Mouse (Mus musculus): ENCODE measurements around the gene Jund. TPM values are rescaled to one million over a fixed set of nuclear protein-coding genes. Genes with fewer than 3 reads are reported as not detected.

Jund gene
- total and polyA plus RNA-seq, 2 experiments from 2014 or later: 99.3 to 470 TPM

- H3K4me3 ChIP-seq (ENCODE audit: low read depth, low read length): peak within 1 kb of the TSS; percentile 64
- peak within 1 kb of the TSS; percentile 75 for H3K9ac ChIP-seq (replicated peaks; ENCODE audit: low read length, poor library complexity, severe bottlenecking)
- H3K9me3 ChIP-seq (ENCODE audit: low read length): no peaks in the 10 kb centered on the region
- WGBS: 5% methylated on average over 14 of the region's 14 CpGs
- H3K27me3 ChIP-seq (ENCODE audit: insufficient read depth, low read length): no peaks in the 10 kb centered on the region
- peak; percentile 55; the same call in 1 of the 2 replicates for ATAC-seq (ENCODE audit: low FRiP score)
- H3K27ac ChIP-seq (ENCODE audit: low read depth, low read length): peak within 1 kb of the TSS; percentile 44; the same call in 1 of the 2 replicates
- no peak for TF ChIP-seq CTCF (IDR thresholded peaks at IDR 0.05)
- H3K4me2 ChIP-seq (ENCODE audit: low read depth, low read length, poor library complexity, severe bottlenecking): peak within 1 kb of the TSS; percentile 92
- peak; percentile 33 for DNase-seq (ENCODE audit: low spot score)
- peaks cover 6% of the 10 kb centered on the region; the same call in 1 of the 2 replicates for H3K36me3 ChIP-seq (ENCODE audit: insufficient read depth, low read length)
- peaks cover 4% of the 10 kb centered on the region; the same call in 1 of the 2 replicates for H3K4me1 ChIP-seq (ENCODE audit: insufficient read depth, low read length)
Observed at GRCm38 (mm10) chr8:70660273-70660725, 38.5 kb upstream of the Jund start, which contains the start of gene Pgpep1. Gene Pgpep1, minus strand, starts transcription at chr8:70660388.

- ATAC-seq (ENCODE audit: low FRiP score): no peak
- no peak overlapping the region for H3K4me2 ChIP-seq (ENCODE audit: low read depth, low read length, poor library complexity, severe bottlenecking)
- no peak for TF ChIP-seq CTCF (IDR thresholded peaks at IDR 0.05)
- H3K36me3 ChIP-seq (ENCODE audit: insufficient read depth, low read length): no peaks in the 10 kb centered on the region
- H3K4me3 ChIP-seq (ENCODE audit: low read depth, low read length): no peak overlapping the region
- no peaks in the 10 kb centered on the region for H3K9me3 ChIP-seq (ENCODE audit: low read length)
- H3K27me3 ChIP-seq (ENCODE audit: insufficient read depth, low read length): no peaks in the 10 kb centered on the region
- H3K9ac ChIP-seq (replicated peaks; ENCODE audit: low read length, poor library complexity, severe bottlenecking): no peak overlapping the region
- WGBS: 29% methylated on average over 4 of the region's 4 CpGs
- H3K27ac ChIP-seq (ENCODE audit: low read depth, low read length): 0 out of 2 replicates have a peak overlapping the region, but pooled peaks have one; percentile 18
- DNase-seq (ENCODE audit: low spot score): peak; percentile 72
- H3K4me1 ChIP-seq (ENCODE audit: insufficient read depth, low read length): peaks cover 2% of the 10 kb centered on the region; the same call in 1 of the 2 replicates
Observed at GRCm38 (mm10) chr8:70663691-70664090, 35.1 kb upstream of the Jund start.

- H3K27me3 ChIP-seq (ENCODE audit: insufficient read depth, low read length): no peaks in the 10 kb centered on the region
- no peak overlapping the region for H3K4me3 ChIP-seq (ENCODE audit: low read depth, low read length)
- DNase-seq (ENCODE audit: low spot score): no peak
- no peak overlapping the region for H3K9ac ChIP-seq (replicated peaks; ENCODE audit: low read length, poor library complexity, severe bottlenecking)
- no peak overlapping the region for H3K27ac ChIP-seq (ENCODE audit: low read depth, low read length)
- H3K36me3 ChIP-seq (ENCODE audit: insufficient read depth, low read length): no peaks in the 10 kb centered on the region
- WGBS: 79% methylated on average over 3 of the region's 3 CpGs
- no peaks in the 10 kb centered on the region for H3K9me3 ChIP-seq (ENCODE audit: low read length)
- ATAC-seq (ENCODE audit: low FRiP score): no peak
- TF ChIP-seq CTCF (IDR thresholded peaks at IDR 0.05): no peak
- H3K4me2 ChIP-seq (ENCODE audit: low read depth, low read length, poor library complexity, severe bottlenecking): no peak overlapping the region
- no peaks in the 10 kb centered on the region for H3K4me1 ChIP-seq (ENCODE audit: insufficient read depth, low read length)
Observed at GRCm38 (mm10) chr8:70664631-70665030, 34.1 kb upstream of the Jund start.

- H3K9me3 ChIP-seq (ENCODE audit: low read length): no peaks in the 10 kb centered on the region
- H3K9ac ChIP-seq (replicated peaks; ENCODE audit: low read length, poor library complexity, severe bottlenecking): no peak overlapping the region
- H3K4me2 ChIP-seq (ENCODE audit: low read depth, low read length, poor library complexity, severe bottlenecking): no peak overlapping the region
- no peak overlapping the region for H3K4me3 ChIP-seq (ENCODE audit: low read depth, low read length)
- H3K27me3 ChIP-seq (ENCODE audit: insufficient read depth, low read length): no peaks in the 10 kb centered on the region
- WGBS: 79% methylated on average over 2 of the region's 2 CpGs
- H3K27ac ChIP-seq (ENCODE audit: low read depth, low read length): no peak overlapping the region
- ATAC-seq (ENCODE audit: low FRiP score) (no peak), DNase-seq (ENCODE audit: low spot score) (no peak)
- TF ChIP-seq CTCF (IDR thresholded peaks at IDR 0.05): no peak
- no peaks in the 10 kb centered on the region for H3K36me3 ChIP-seq (ENCODE audit: insufficient read depth, low read length)
- no peaks in the 10 kb centered on the region for H3K4me1 ChIP-seq (ENCODE audit: insufficient read depth, low read length)
Observed at GRCm38 (mm10) chr8:70665599-70665998, 33.1 kb upstream of the Jund start.

- H3K4me3 ChIP-seq (ENCODE audit: low read depth, low read length): no peak overlapping the region
- DNase-seq (ENCODE audit: low spot score): peak; percentile 49
- H3K36me3 ChIP-seq (ENCODE audit: insufficient read depth, low read length): no peaks in the 10 kb centered on the region
- H3K27me3 ChIP-seq (ENCODE audit: insufficient read depth, low read length): no peaks in the 10 kb centered on the region
- H3K4me2 ChIP-seq (ENCODE audit: low read depth, low read length, poor library complexity, severe bottlenecking): no peak overlapping the region
- no peak for TF ChIP-seq CTCF (IDR thresholded peaks at IDR 0.05)
- H3K9me3 ChIP-seq (ENCODE audit: low read length): no peaks in the 10 kb centered on the region
- H3K27ac ChIP-seq (ENCODE audit: low read depth, low read length): no peak overlapping the region
- no peaks in the 10 kb centered on the region for H3K4me1 ChIP-seq (ENCODE audit: insufficient read depth, low read length)
- WGBS: 66% methylated on average over 5 of the region's 5 CpGs
- H3K9ac ChIP-seq (replicated peaks; ENCODE audit: low read length, poor library complexity, severe bottlenecking): no peak overlapping the region
- no peak for ATAC-seq (ENCODE audit: low FRiP score)
Observed at GRCm38 (mm10) chr8:70667071-70667470, 31.7 kb upstream of the Jund start.

- Histone ChIP-seq H3K4me3 (ENCODE audit: low read depth, low read length) (no peak overlapping the region), H3K27ac (ENCODE audit: low read depth, low read length) (peak overlapping the region; percentile 96; the same call in 1 of the 2 replicates), H3K4me2 (ENCODE audit: low read depth, low read length, poor library complexity, severe bottlenecking) (no peak overlapping the region), H3K9me3 (ENCODE audit: low read length) (no peaks in the 10 kb centered on the region), H3K9ac (replicated peaks; ENCODE audit: low read length, poor library complexity, severe bottlenecking) (no peak overlapping the region), H3K27me3 (ENCODE audit: insufficient read depth, low read length) (no peaks in the 10 kb centered on the region), H3K4me1 (ENCODE audit: insufficient read depth, low read length) (peaks cover 8% of the 10 kb centered on the region; the same call in 1 of the 2 replicates), H3K36me3 (ENCODE audit: insufficient read depth, low read length) (no peaks in the 10 kb centered on the region)
- TF ChIP-seq CTCF (IDR thresholded peaks at IDR 0.05): no peak
- DNase-seq (ENCODE audit: low spot score): no peak
- no peak for ATAC-seq (ENCODE audit: low FRiP score)
- 55% methylated on average over 10 of the region's 10 CpGs for WGBS
Observed at GRCm38 (mm10) chr8:70671615-70672324, 27.0 kb upstream of the Jund start.

Data from midbrain, postnatal 0 days (tissue).